ENCODE assay signal across 11 mouse cellular contexts in genomic region chr8:84714161-84714560, GRCm38 (mm10). TPM values are rescaled to one million over a fixed set of nuclear protein-coding genes. Genes with fewer than 3 reads are reported as not detected.
DNase-seq lines count a peak whose midpoint lies in the region; ATAC-seq and TF ChIP-seq lines count a peak whose summit lies in the region.
"Had no signal": no experiment of that assay in that cellular context is flagged by ENCODE, and none has a peak within 500 bp of the region (broad histone marks: within the 10 kb centered on the region; RNA-seq: fewer than 3 reads in every experiment).

No protein-coding gene starts in this region.

- H3K4me3 ChIP-seq in gastrocnemius, adult 2 months, result no peak overlapping the region
- H3K4me3 ChIP-seq in lung, embryonic 14.5 days (ENCODE audit: low read depth, low read length), result no peak overlapping the region
- H3K4me3 ChIP-seq in limb, embryonic 10.5 days, result no peak overlapping the region
- no peak overlapping the region for H3K4me3 ChIP-seq in stomach, embryonic 14.5 days (ENCODE audit: low read depth, low read length)
- H3K4me3 ChIP-seq: liver, embryonic 12.5 days had no signal

- H3K9me3 ChIP-seq in lung, embryonic 14.5 days (ENCODE audit: low read depth, low read length), result no peaks in the 10 kb centered on the region
- H3K9me3 ChIP-seq in limb, embryonic 10.5 days (replicated peaks), result no peaks in the 10 kb centered on the region
- no peaks in the 10 kb centered on the region for H3K9me3 ChIP-seq in stomach, embryonic 14.5 days (ENCODE audit: control insufficient read depth, low read depth, low read length)
- H3K9me3 ChIP-seq: liver, embryonic 12.5 days had no signal

- 63% methylated on average over 4 of the region's 4 CpGs for WGBS in lung, embryonic 14.5 days
- WGBS in limb, embryonic 10.5 days, result 46% methylated on average over 4 of the region's 4 CpGs
- 77% methylated on average over 4 of the region's 4 CpGs for WGBS in stomach, embryonic 14.5 days

- H3K4me2 ChIP-seq in lung, embryonic 14.5 days, result no peak overlapping the region
- H3K4me2 ChIP-seq in stomach, embryonic 14.5 days (replicated peaks; ENCODE audit: low read depth, low read length), result no peak overlapping the region
- H3K4me2 ChIP-seq: liver, embryonic 12.5 days had no signal

- H3K9ac ChIP-seq in lung, embryonic 14.5 days, result no peak overlapping the region
- H3K9ac ChIP-seq in stomach, embryonic 14.5 days (replicated peaks; ENCODE audit: low read depth, low read length), result peak overlapping the region; percentile 18; the same call in 1 of the 2 replicates
- H3K9ac ChIP-seq: liver, embryonic 12.5 days had no signal

- intact Hi-C loops in gastrocnemius, adult 2 months (cut with DNase I), result no loop called here

- ATAC-seq in lung, embryonic 14.5 days (ENCODE audit: insufficient read depth), result no peak
- no peak for ATAC-seq in stomach, embryonic 14.5 days (ENCODE audit: insufficient number of reproducible peaks, insufficient read depth, low FRiP score, low read depth)
- ATAC-seq: liver, embryonic 12.5 days had no signal

- H3K27ac ChIP-seq in gastrocnemius, adult 2 months, result peak overlapping the region; percentile 82
- H3K27ac ChIP-seq in lung, embryonic 14.5 days (ENCODE audit: low read depth), result peak overlapping the region; percentile 95
- H3K27ac ChIP-seq in limb, embryonic 10.5 days, result peak overlapping the region; percentile 89
- peak overlapping the region; percentile 83 for H3K27ac ChIP-seq in stomach, embryonic 14.5 days (ENCODE audit: low read length)

- TF ChIP-seq CTCF in gastrocnemius, adult 2 months (IDR thresholded peaks at IDR 0.05), result no peak
- no peak for TF ChIP-seq CTCF in lung, embryonic 14.5 days (IDR thresholded peaks at IDR 0.05; ENCODE audit: low read depth)

- H3K4me1 ChIP-seq in lung, embryonic 14.5 days (ENCODE audit: insufficient read depth), result peaks cover 31% of the 10 kb centered on the region
- peaks cover 81% of the 10 kb centered on the region for H3K4me1 ChIP-seq in limb, embryonic 10.5 days
- peaks cover 37% of the 10 kb centered on the region for H3K4me1 ChIP-seq in stomach, embryonic 14.5 days (ENCODE audit: control insufficient read depth, insufficient read depth, low read length)

- DNase-seq in gastrocnemius, adult 2 months, result peak; percentile 31
- no peak for DNase-seq in gastrocnemius, adult 18-20 months (ENCODE audit: low spot score)
- DNase-seq in lung, embryonic 14.5 days, result no peak
- no peak for DNase-seq in lung, postnatal 4 days
- DNase-seq in limb, embryonic 10.5 days (ENCODE audit: low spot score), result no peak
- no peak for DNase-seq in urinary bladder, adult 18-20 months (ENCODE audit: low spot score in 2 of 2)
- DNase-seq in frontal cortex, postnatal 25 days (ENCODE audit: low spot score in 2 of 2), result no peak
- DNase-seq: kidney, adult 18-20 months; spleen, adult 18-20 months had no signal

- H3K36me3 ChIP-seq in lung, embryonic 14.5 days (ENCODE audit: insufficient read depth), result peaks cover 49% of the 10 kb centered on the region
- no peaks in the 10 kb centered on the region for H3K36me3 ChIP-seq in limb, embryonic 10.5 days
- peaks cover 26% of the 10 kb centered on the region for H3K36me3 ChIP-seq in stomach, embryonic 14.5 days (ENCODE audit: control insufficient read depth, insufficient read depth, low read length)
- H3K36me3 ChIP-seq: liver, embryonic 12.5 days had no signal

- 0 out of 2 replicates have a peak, but pooled peaks cover 6% of the 10 kb centered on the region for H3K27me3 ChIP-seq in lung, embryonic 14.5 days (ENCODE audit: insufficient read depth, low read length)
- peaks cover 100% of the 10 kb centered on the region for H3K27me3 ChIP-seq in limb, embryonic 10.5 days (ENCODE audit: low read depth, poor library complexity, severe bottlenecking)
- H3K27me3 ChIP-seq in stomach, embryonic 14.5 days (ENCODE audit: control insufficient read depth, insufficient read depth, low read length), result peaks cover 2% of the 10 kb centered on the region; the same call in 1 of the 2 replicates

RNA-seq across cellular contexts. Expression of gene G430095P16Rik, which starts 8.6 kb away (rescaled TPM):
- under 1 TPM; 0.36 to 0.78 TPM for total RNA-seq in gastrocnemius, adult 2 months (2021)
- under 1 TPM; 0.34 to 0.45 TPM for total RNA-seq in gastrocnemius, adult 18-20 months (2021)
- 2.7 and 2.8 TPM in 2 replicates for polyA plus RNA-seq in lung, embryonic 14.5 days (2014; fragmentation: Nextera tagmentation; extraction: Ambion mirVana)
- polyA plus RNA-seq in limb, embryonic 10.5 days (2016; fragmentation: Nextera tagmentation; extraction: Ambion mirVana), result 3.7 and 8.1 TPM in 2 replicates
- 2.8 and 5.0 TPM in 2 replicates for polyA plus RNA-seq in stomach, embryonic 14.5 days (2014; fragmentation: Nextera tagmentation; extraction: Ambion mirVana)

RNA-seq across cellular contexts. Expression of gene Lyl1, which starts 12.9 kb away (rescaled TPM):
- total RNA-seq in gastrocnemius, adult 2 months (2021), result 1 to 10 TPM; 1.1 to 1.3 TPM
- 1 to 10 TPM in 1 of 2 experiments, under 1 TPM in 1; 0.73 to 1.6 TPM for total RNA-seq in gastrocnemius, adult 18-20 months (2021)
- 12.0 and 12.5 TPM in 2 replicates for polyA plus RNA-seq in lung, embryonic 14.5 days (2014; fragmentation: Nextera tagmentation; extraction: Ambion mirVana)
- 4.6 and 4.7 TPM in 2 replicates for polyA plus RNA-seq in limb, embryonic 10.5 days (2016; fragmentation: Nextera tagmentation; extraction: Ambion mirVana)
- polyA plus RNA-seq in stomach, embryonic 14.5 days (2014; fragmentation: Nextera tagmentation; extraction: Ambion mirVana), result 4.6 and 5.0 TPM in 2 replicates

RNA-seq across cellular contexts. Expression of gene Nacc1, which starts 26.5 kb away (rescaled TPM):
- total RNA-seq in gastrocnemius, adult 2 months (2021), result 10 to 100 TPM; 18.7 to 24.3 TPM
- 10 to 100 TPM; 19.3 to 22.8 TPM for total RNA-seq in gastrocnemius, adult 18-20 months (2021)
- 29.8 and 33.8 TPM in 2 replicates for polyA plus RNA-seq in lung, embryonic 14.5 days (2014; fragmentation: Nextera tagmentation; extraction: Ambion mirVana)
- polyA plus RNA-seq in limb, embryonic 10.5 days (2016; fragmentation: Nextera tagmentation; extraction: Ambion mirVana), result 31.7 and 32.0 TPM in 2 replicates
- 25.1 and 25.7 TPM in 2 replicates for polyA plus RNA-seq in stomach, embryonic 14.5 days (2014; fragmentation: Nextera tagmentation; extraction: Ambion mirVana)

RNA-seq across cellular contexts. Expression of gene Trmt1, which starts 28.1 kb away (rescaled TPM):
- total RNA-seq in gastrocnemius, adult 2 months (2021), result 10 to 100 TPM; 45.6 to 57.5 TPM
- total RNA-seq in gastrocnemius, adult 18-20 months (2021), result 10 to 100 TPM; 47.0 to 51.4 TPM
- 66.1 and 68.6 TPM in 2 replicates for polyA plus RNA-seq in lung, embryonic 14.5 days (2014; fragmentation: Nextera tagmentation; extraction: Ambion mirVana)
- 71.7 and 79.3 TPM in 2 replicates for polyA plus RNA-seq in limb, embryonic 10.5 days (2016; fragmentation: Nextera tagmentation; extraction: Ambion mirVana)
- polyA plus RNA-seq in stomach, embryonic 14.5 days (2014; fragmentation: Nextera tagmentation; extraction: Ambion mirVana), result 64.6 and 65.7 TPM in 2 replicates

RNA-seq across cellular contexts. Expression of gene Ier2, which starts 51.5 kb away (rescaled TPM):
- total RNA-seq in gastrocnemius, adult 2 months (2021), result 1 to 10 TPM; 5.9 to 6.5 TPM
- total RNA-seq in gastrocnemius, adult 18-20 months (2021), result 1 to 10 TPM; 4.7 to 8.3 TPM
- 81.7 and 83.8 TPM in 2 replicates for polyA plus RNA-seq in lung, embryonic 14.5 days (2014; fragmentation: Nextera tagmentation; extraction: Ambion mirVana)
- polyA plus RNA-seq in limb, embryonic 10.5 days (2016; fragmentation: Nextera tagmentation; extraction: Ambion mirVana), result 199 and 229 TPM in 2 replicates
- 73.1 and 83.4 TPM in 2 replicates for polyA plus RNA-seq in stomach, embryonic 14.5 days (2014; fragmentation: Nextera tagmentation; extraction: Ambion mirVana)
